Mouse (Mus musculus) thymus, postnatal 4 days (tissue): Measurements from ENCODE around the gene Gm4952.
A peak's percentile ranks its signal among the peaks of the same experiment; 100 is the strongest.

Source experiments
- DNase-seq: peaks from one replicate; pipeline ENCODE4 v3.0.0; 2021

Gm4952 gene

DNA sequence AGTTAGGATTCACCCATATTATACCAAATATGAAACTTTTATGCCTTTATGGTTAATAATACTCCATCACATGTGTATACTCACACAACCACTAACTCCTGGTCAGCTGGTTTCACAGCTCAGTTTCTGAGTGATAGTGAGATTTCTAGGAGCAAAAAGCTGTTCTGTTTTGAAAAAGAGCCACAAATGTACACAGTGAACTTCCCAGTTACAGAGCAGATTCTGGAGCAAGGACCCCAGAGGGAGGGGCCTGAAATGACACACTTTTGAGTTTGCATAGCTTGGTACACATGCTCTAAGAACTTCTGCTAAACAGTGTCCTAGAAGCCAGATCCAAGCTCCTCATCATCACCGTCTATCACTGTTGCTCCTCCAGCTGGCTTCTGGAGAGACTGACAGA lies at the start of gene Gm4952:
TSS of gene Gm4952 (plus strand) at position 301 of the 400 bp plus-strand sequence.
- no peak for DNase-seq

- no peak for DNase-seq
Measured at GRCm38 (mm10) chr19:12550005-12550942, 49.5 kb upstream of the Gm4952 start.

DNA sequence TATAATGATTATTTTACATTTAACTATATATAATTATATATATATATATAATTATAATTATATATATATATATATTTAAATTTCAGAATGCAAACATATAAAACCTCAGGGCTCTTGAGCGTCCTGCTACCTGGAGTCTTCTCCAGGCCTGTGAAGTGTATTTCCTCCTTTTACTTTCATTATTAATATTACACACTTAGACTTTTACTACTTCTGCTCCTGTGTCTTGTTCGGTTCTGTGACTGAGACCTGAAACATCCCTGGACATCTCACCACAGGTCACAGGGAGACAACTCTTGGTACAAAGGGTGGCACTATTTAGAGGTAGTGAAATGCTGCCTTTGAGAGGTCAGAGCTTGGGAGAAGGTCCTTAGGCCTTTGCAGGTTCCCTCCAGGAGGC lies 43.5 kb upstream of the Gm4952 start:
- no peak for DNase-seq

DNA sequence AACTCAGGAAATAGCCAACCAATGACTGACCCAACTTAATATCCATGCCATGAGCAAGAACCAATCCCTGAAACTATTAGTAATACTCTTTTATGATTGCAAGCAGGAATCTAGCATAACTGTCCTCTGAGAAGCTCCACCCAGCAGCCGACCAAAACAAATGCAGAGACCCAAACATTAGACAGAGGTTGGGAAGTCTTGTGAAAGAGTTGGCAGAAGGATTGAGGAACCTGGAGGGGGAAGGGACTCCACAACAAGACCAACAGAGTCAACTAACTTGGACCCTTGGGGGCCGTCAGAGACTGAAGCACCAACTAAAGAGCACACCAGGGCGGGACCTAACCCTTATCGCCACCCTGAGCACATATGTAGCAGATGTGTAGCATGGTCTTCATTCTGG lies 41.6 kb upstream of the Gm4952 start:
- DNase-seq: no peak

GRCm38 (mm10) chr19:12564197-12564596 lies 35.6 kb upstream of the Gm4952 start:
- no peak for DNase-seq

DNA sequence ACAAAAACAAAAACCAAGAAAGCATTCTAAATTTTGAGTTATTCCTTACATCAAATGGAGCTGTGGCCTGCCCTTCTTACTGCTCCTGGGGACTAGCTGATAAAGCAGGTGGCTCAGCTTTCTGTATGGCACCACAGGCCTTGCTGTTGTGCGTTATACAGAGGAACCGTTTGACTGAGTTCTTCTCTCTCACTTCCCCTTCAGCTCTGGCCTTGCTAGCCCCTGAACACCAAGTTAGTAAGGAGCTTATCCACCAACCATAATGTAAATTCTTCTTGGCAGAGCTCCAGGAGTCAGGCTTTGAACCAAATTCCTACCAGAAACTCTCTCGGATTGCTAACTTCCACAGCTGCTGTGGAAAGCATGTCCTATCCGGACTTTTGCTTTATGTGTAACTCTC lies 32.8 kb upstream of the Gm4952 start:
- no peak for DNase-seq

GRCm38 (mm10) chr19:12570866-12571265 lies 28.9 kb upstream of the Gm4952 start:
- no peak for DNase-seq

DNA sequence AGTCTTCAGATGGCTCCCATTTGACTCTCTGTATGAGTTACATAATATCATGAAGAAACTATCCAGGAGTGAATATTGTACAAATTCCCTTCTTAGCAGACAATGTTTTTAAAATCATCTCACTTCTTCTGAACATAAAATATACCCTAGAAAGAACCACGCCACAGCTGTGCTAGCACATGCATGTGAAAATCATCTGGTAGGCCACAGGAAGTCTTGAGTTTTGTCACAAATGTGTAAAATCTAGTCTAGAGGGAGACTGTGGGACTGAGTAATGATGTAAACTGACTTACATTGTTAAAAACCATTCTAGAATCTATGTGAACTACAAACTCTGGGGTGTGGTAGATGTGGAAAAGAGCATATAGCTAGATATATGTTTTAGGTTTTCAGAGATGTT lies 28.1 kb upstream of the Gm4952 start:
- DNase-seq: no peak

DNA sequence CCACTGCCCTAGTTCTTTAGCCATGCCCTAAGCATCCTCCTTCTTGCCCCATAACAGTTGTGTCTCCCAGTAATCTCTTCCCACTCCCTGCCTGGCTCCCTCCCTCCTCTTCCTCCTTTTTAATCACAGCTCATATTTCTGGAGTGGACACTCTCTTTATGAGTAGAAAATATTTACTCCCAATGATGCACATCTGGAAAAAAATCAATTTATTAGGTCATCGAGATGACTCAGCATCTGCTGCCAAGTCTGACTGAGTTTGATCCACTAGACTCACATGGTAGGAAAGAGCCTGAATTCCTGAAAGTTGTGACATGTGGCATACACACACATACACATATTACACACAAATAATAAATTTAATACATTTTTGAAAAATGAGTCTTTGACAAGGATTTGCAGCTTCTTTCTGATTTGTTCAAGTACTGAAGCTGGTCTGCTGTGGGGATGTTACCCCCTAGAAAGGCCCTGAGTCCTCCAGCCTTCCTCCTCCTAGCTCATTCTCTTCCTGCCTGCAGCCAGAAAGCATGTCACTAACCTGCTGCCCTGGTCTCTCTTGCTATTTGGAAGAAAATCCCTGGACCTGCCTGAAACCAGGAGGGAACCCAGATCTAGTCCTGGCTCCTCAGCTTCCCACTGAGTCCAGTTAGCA lies 27.0 kb upstream of the Gm4952 start:
- DNase-seq: no peak

- peak; percentile 66 for DNase-seq
Measured at GRCm38 (mm10) chr19:12573266-12574011, 26.3 kb upstream of the Gm4952 start.

GRCm38 (mm10) chr19:12574012-12574407 lies 25.8 kb upstream of the Gm4952 start:
- no peak for DNase-seq

GRCm38 (mm10) chr19:12575107-12575506 lies 24.7 kb upstream of the Gm4952 start:
- DNase-seq: no peak

GRCm38 (mm10) chr19:12575514-12575913 lies 24.3 kb upstream of the Gm4952 start:
- no peak for DNase-seq

- no peak for DNase-seq
Measured at GRCm38 (mm10) chr19:12576639-12577038, 23.1 kb upstream of the Gm4952 start.

- DNase-seq: no peak
Measured at GRCm38 (mm10) chr19:12585310-12585709, 14.5 kb upstream of the Gm4952 start.

GRCm38 (mm10) chr19:12591908-12592307 lies 7.9 kb upstream of the Gm4952 start:
- peak; percentile 72 for DNase-seq

DNA sequence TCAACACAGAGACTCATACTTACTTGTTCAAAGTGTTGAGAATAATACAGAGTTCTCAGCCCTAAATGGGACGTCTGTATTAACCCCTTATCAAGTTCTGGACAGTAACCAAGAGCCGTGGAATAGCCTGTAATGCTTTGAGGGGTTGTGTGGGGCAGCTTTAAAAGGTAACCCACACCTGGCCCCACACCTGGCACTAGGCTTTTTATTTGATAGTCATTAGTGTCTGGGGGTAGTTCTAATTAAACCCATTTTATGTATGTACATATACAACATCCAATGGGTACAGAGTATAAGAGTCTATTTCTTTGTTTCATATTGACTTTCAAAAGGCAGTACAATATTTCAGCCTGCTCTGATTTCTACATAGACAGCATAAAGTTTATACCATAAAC lies 4.6 kb upstream of the Gm4952 start:
- DNase-seq: no peak

- DNase-seq: peak; percentile 56
Measured at GRCm38 (mm10) chr19:12595530-12596289, 4.1 kb upstream of the Gm4952 start.

- DNase-seq: no peak
Measured at GRCm38 (mm10) chr19:12596290-12597072, 3.3 kb upstream of the Gm4952 start.

- no peak for DNase-seq
Measured at GRCm38 (mm10) chr19:12597073-12597405, 2.7 kb upstream of the Gm4952 start.

- no peak for DNase-seq
Measured at GRCm38 (mm10) chr19:12598674-12599073, 1.1 kb upstream of the Gm4952 start.
